Mouse (Mus musculus): ENCODE results near the gene Cldn9.

Gene Cldn9

GRCm38 (mm10) chr17:23679127-23679835 is 4.5 kb downstream of the Cldn9 start, which contains the start of gene Cldn6:
Gene Cldn6 (plus strand): TSS chr17:23679249.
- no peak for DNase-seq

GRCm38 (mm10) chr17:23677236-23677679 is 6.6 kb downstream of the Cldn9 start, which contains the start of gene Tnfrsf12a:
Gene Tnfrsf12a (minus strand): TSS chr17:23677468.
- peak; percentile 79 for DNase-seq

GRCm38 (mm10) chr17:23676473-23677031 is 7.3 kb downstream of the Cldn9 start:
- DNase-seq, result no peak

- no peak for DNase-seq
These were observed 8.1 kb downstream of the Cldn9 start for GRCm38 (mm10) chr17:23675564-23676281.

GRCm38 (mm10) chr17:23675127-23675526 is 8.7 kb downstream of the Cldn9 start:
- no peak for DNase-seq

- DNase-seq, result no peak
These were observed 9.4 kb downstream of the Cldn9 start for GRCm38 (mm10) chr17:23674271-23674952.

GRCm38 (mm10) chr17:23673424-23674073 is 10.3 kb downstream of the Cldn9 start, which contains the start of the genes Hcfc1r1 and Thoc6:
Gene Hcfc1r1 (plus strand): TSS chr17:23673596.
Gene Thoc6 (minus strand): TSS chr17:23673882.
- DNase-seq, result peak; percentile 98

GRCm38 (mm10) chr17:23672761-23673160 is 11.1 kb downstream of the Cldn9 start:
- no peak for DNase-seq

- DNase-seq, result no peak
These were observed 12.3 kb downstream of the Cldn9 start for GRCm38 (mm10) chr17:23671519-23671918.

- no peak for DNase-seq
These were observed 13.2 kb downstream of the Cldn9 start for GRCm38 (mm10) chr17:23670516-23671074.

GRCm38 (mm10) chr17:23665511-23665910 is 18.3 kb downstream of the Cldn9 start:
- DNase-seq, result no peak

- DNase-seq, result no peak
These were observed 19.2 kb downstream of the Cldn9 start for GRCm38 (mm10) chr17:23664556-23665021.

- DNase-seq, result no peak
These were observed 22.3 kb downstream of the Cldn9 start for GRCm38 (mm10) chr17:23661526-23661925.

- no peak for DNase-seq
These were observed 23.0 kb downstream of the Cldn9 start for GRCm38 (mm10) chr17:23660876-23661200.

- DNase-seq, result no peak
These were observed 23.5 kb downstream of the Cldn9 start, which contains the start of gene Bicdl2 for GRCm38 (mm10) chr17:23660117-23660875. Gene Bicdl2 (plus strand): TSS chr17:23660506.

- DNase-seq, result no peak
These were observed 25.4 kb downstream of the Cldn9 start for GRCm38 (mm10) chr17:23658450-23658849.

- DNase-seq, result no peak
These were observed 29.4 kb downstream of the Cldn9 start for GRCm38 (mm10) chr17:23654410-23654809.

- DNase-seq, result no peak
These were observed 29.8 kb downstream of the Cldn9 start for GRCm38 (mm10) chr17:23654001-23654400.

GRCm38 (mm10) chr17:23653324-23653723 is 30.5 kb downstream of the Cldn9 start:
- no peak for DNase-seq

- no peak for DNase-seq
These were observed 32.5 kb downstream of the Cldn9 start for GRCm38 (mm10) chr17:23651363-23651762.

GRCm38 (mm10) chr17:23645894-23646293 is 37.9 kb downstream of the Cldn9 start:
- no peak for DNase-seq
